Mouse (Mus musculus) gastrocnemius, postnatal 4 days (tissue): ENCODE results near the gene Apex1. TPM values are rescaled to one million over a fixed set of nuclear protein-coding genes. Genes with fewer than 3 reads are reported as not detected.
A peak's percentile ranks its signal among the peaks of the same experiment; 100 is the strongest.
"Not testable (repeated sequence)": the region's sequence is repeated elsewhere in the genome, so short reads cannot be mapped to it uniquely, and the experiment has no call there.

Experiments
- DNase-seq, 2 experiments: peaks; one replicate each; pipeline ENCODE4 v3.0.0; 2021 to 2022; ENCODE audit warnings: low spot score in 2 of 2, mixed read lengths in 2 of 2
- total RNA-seq, 2 experiments: library from RNA; stranded (reverse); gene quantifications; 2 replicates each; pipeline ENCODE4 v1.2.3; 2021

Apex1 gene
- total RNA-seq, 2 experiments from 2014 or later, result 61.1 to 62.7 TPM

- DNase-seq, result no peak
Observed at GRCm38 (mm10) chr14:50925111-50925920, 548 bp downstream of the Apex1 start.

GRCm38 (mm10) chr14:50927366-50927765, 2.6 kb downstream of the Apex1 start:
- DNase-seq, result no peak

- no peak for DNase-seq
Observed at GRCm38 (mm10) chr14:50929951-50930350, 5.2 kb downstream of the Apex1 start.

GRCm38 (mm10) chr14:50930377-50930753, 5.6 kb downstream of the Apex1 start:
- DNase-seq, result no peak

- peak; percentile 98 to 99 for DNase-seq
Observed at GRCm38 (mm10) chr14:50930754-50931492, 6.2 kb downstream of the Apex1 start, which contains the start of the genes Pip4p1 and Pnp. Gene Pip4p1, minus strand, starts transcription at chr14:50930856. Gene Pnp, plus strand, starts transcription at chr14:50931082.

- no peak for DNase-seq
Observed at GRCm38 (mm10) chr14:50931493-50932020, 6.8 kb downstream of the Apex1 start.

- DNase-seq, result no peak
Observed at GRCm38 (mm10) chr14:50936649-50937048, 11.9 kb downstream of the Apex1 start.

GRCm38 (mm10) chr14:50938119-50938908, 13.5 kb downstream of the Apex1 start:
- DNase-seq, result no peak

- DNase-seq, result no peak
Observed at GRCm38 (mm10) chr14:50938940-50939339, 14.2 kb downstream of the Apex1 start.

- DNase-seq, result peak; percentile 91 to 95
Observed at GRCm38 (mm10) chr14:50943932-50944667, 19.3 kb downstream of the Apex1 start, which contains the start of gene Gm49342. Gene Gm49342, plus strand, starts transcription at chr14:50944517.

- DNase-seq, result not testable (repeated sequence)
Observed at GRCm38 (mm10) chr14:50944668-50945033, 19.9 kb downstream of the Apex1 start.

- DNase-seq, result not testable (repeated sequence)
Observed at GRCm38 (mm10) chr14:50945081-50945480, 20.3 kb downstream of the Apex1 start.

- DNase-seq, result not testable (repeated sequence)
Observed at GRCm38 (mm10) chr14:50945526-50945925, 20.8 kb downstream of the Apex1 start.

- no peak for DNase-seq
Observed at GRCm38 (mm10) chr14:50955487-50955886, 30.7 kb downstream of the Apex1 start.

- peak in 1 of 2 experiments; percentile 40 for DNase-seq
Observed at GRCm38 (mm10) chr14:50955942-50956508, 31.3 kb downstream of the Apex1 start, which contains the start of gene Pnp2. Gene Pnp2, plus strand, starts transcription at chr14:50955992.

GRCm38 (mm10) chr14:50956724-50957123, 32.0 kb downstream of the Apex1 start:
- DNase-seq, result not testable (repeated sequence)

- not testable (repeated sequence) for DNase-seq
Observed at GRCm38 (mm10) chr14:50957146-50957545, 32.4 kb downstream of the Apex1 start.

- DNase-seq, result not testable (repeated sequence)
Observed at GRCm38 (mm10) chr14:50958289-50958995, 33.7 kb downstream of the Apex1 start.
